12 mouse cellular contexts compared by ENCODE assay signal in the genomic region with DNA sequence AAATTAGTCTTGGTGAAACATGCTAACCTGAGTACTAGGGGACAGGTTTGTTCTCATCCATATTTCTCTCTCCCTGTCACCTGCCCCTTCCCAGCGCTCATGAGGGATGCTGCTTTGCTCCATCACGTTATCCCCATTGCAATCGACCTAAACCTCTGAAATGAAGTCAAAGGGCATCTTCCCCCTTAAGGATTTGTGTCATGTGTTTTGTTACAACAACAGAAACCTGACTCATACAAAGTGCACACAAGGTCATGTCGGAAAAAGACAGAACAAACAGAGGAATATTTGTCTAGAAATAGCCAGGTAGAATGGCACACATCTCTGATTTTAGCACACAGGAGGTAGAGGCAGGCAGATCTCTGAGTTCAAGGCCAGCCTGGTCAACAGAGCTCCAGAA.
"Had no signal": no experiment of that assay in that cellular context is flagged by ENCODE, and none has a peak within 500 bp of the region (broad histone marks: within the 10 kb centered on the region; RNA-seq: fewer than 3 reads in every experiment).

No protein-coding gene starts in this region.

- DNase-seq: left cerebral cortex, postnatal 4 days; liver; liver, embryonic 13.5 days; liver, postnatal 0 days; lung, adult 18-20 months; lung, adult 2 months; lung, embryonic 14.5 days; lung, postnatal 10 days; lung, postnatal 14 days; lung, postnatal 36 days; lung, postnatal 4 days; midbrain, embryonic 14.5 days had no signal
